Mouse (Mus musculus): ENCODE measurements at regions not wholly inside any gene's neighbourhood (a gene's known extent, or its start where the extent isn't known, plus 50 kb on each side); places are given as distances from the start of the nearest gene placed in this dataset.

DNA sequence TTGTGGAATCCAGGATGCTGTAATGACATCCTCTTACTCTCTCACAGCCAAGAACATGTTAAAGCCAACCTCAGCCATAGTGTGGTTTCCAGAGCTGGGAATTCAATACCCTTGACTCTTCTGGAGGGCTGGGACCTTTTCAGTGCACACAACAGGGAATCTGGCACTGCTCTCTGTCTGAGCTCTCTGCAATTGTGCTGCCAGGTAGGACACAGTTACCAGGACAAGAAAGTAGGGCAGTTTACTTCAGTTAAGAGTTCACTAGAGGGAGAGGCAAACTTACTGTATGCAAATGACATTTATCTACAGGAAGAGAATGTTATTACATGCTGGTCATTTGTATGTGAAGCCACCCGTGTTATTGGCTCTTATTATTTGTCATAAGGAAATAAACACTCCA lies 197.6 kb downstream of the Arl4a start:
- DNase-seq (ENCODE audit: low read depth): no peak

DNA sequence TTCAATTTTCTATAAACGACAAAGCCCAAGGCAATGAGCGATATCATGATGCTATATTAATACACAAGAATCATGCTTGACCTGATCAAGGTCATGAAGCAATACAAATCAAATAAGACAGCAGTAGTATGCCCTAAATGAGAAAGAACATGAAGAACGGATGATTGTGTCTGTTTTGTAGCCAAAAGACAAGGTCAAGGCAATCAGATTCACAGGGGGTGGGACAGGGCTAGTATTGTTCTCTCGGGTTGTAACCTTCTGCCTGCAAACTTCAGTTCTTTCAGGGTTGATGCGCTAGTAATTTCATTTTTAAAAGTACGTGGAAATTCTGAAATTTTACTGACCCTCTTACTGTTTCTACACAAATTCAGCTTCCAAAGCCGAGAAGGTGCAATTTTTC lies 206.7 kb downstream of the Arl4a start:
- DNase-seq (ENCODE audit: low read depth): no peak

DNA sequence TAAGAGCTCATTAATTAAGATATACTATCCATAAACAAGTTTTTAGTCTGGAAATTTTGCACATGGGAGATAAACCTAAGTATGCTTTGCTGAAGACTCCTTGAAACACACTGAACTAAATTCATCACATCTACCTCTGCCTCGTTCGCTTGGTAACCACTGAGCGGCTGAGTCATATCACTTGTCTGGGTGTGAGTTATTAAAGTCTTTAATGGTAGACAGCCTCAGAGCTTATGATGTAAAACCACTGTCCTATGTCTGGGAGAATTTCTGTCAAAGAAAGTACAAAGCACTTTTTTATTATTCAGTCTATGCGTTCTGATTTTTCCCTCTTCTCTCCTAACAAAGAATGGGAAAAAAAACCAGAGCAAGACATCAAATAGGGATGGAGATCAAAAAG lies 207.3 kb downstream of the Arl4a start:
- DNase-seq (ENCODE audit: low read depth): no peak

DNA sequence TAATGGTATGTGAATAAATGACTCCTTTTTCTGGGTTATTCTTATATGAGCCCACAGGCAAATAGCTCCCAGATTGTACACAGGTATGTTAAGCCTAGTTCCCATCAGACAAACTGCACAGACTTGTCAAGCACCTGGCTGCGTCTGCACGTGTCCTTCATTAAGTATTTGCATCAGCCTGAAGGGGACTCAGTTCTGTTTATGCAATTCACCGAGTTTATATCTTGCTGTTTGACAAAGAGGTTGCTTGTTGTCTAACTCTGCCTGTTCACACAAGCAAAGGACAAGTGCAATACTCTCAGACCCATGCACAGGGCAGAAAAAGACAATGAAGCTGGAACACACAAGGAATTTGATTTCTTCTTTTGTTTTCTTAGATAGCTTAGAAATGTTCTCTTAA lies 215.2 kb downstream of the Arl4a start:
- DNase-seq (ENCODE audit: low read depth): no peak

DNA sequence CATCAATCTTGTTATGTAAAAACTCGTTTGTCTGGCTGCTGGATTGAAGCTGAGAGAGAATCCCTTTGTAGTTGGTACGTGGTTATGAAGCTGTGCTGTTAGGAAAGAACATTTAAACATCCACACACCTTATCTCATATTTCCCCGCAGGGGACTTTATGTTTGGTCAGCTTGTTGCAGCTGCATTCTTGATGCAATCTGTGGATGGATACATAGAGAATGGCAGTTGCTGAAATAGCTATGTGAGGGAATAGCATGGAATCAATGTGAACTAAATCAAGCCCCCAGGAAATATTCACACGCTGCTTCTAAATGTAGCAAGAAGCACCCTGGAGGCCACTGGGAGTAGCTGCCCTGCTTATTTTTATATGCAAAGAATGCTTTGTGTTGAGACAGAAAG lies 236.3 kb downstream of the Arl4a start:
- no peak for DNase-seq (ENCODE audit: low read depth)

DNA sequence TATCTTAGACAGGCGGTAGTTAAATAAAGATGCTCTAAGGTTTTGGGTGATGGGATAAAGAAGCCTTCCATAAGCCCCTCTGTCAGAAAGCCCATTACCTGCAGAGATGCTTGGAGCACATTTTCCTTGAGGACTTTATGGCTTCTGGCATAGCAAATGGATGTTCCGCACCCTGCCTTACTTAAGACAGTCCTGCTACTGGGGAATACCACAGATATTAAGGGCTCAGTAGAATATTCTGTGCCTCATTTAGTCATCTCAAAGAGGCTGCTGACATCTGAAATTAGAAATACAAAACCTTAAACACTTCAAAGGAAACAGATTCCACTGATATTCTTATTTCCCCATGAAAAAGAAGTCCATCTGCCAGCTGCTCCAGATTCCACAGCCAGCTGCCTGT lies 240.0 kb downstream of the Arl4a start:
- DNase-seq (ENCODE audit: low read depth): no peak

DNA sequence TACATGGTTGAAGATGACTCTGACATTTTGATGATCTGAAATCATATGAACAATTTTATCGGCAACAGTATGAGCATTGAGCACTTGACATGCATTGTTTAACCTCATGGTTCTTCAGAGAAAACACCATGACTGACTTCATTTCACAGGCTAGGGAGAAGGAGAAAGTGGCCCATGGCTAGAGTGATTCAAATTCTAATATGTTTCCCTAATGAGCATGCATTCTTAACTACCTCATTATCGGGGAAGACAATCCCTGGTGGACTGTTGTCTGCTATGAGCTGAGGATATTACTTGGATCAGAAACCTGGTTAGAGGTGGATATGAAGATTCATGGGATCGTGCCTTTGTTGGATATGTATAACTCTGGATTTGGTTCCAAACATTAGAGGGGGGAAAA lies 240.9 kb downstream of the Arl4a start:
- no peak for DNase-seq (ENCODE audit: low read depth)

DNA sequence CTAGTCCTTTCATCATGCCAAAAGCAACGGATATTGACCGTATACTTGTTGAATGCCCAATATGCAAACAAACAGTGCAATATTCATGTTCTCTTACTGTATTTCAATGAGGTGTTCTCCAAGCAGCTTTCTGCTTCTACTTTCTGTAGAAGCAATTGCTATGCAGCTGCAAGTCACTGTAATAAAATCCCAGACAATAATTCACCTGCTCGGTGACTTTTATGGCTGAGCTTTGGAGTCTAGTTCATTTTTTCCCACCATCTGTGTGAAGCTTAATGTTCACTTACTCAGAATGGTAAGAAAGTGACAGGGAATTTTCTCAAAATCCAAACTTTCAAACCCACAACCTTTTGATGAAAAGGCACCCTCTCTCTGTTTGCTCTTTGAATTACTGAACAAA lies 252.8 kb downstream of the Arl4a start:
- no peak for DNase-seq (ENCODE audit: low read depth)

DNA sequence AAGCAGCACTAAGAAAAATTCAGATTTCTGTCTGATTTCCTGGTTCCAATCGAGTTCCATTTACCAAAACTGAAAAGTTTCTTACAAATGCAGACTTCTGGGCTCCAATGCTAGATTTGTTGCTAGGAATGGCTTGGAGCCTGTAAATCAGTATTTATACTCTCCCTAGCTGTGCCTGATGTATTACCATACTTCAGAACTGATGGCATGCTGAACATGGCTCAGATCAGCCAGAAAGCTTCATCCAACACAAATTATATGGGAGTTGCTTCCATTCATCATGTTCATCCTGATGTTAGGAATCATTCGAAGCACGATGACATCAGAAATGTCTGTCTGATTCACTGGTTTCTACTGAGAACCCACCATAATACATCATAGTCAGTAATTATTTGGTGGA lies 253.3 kb downstream of the Arl4a start:
- DNase-seq (ENCODE audit: low read depth): no peak

DNA sequence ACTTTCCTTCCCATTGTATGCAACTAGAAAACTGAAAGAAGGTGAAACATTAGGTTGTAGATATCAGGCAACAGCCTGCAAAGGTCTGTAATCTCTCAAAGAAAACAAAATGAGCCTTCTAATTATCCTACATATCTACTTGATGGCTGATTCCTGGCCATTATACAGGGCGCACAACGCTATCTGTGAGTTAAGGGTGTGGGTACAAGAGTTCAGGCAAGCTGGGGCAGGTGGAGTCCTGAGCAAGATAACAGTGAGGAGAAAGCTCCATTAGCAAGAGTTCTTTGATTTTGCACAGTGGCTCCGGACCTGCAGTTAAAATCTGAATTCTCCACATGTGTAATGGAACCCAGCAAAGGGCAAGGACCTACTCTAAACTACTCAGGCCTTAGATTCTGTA lies 261.7 kb downstream of the Arl4a start:
- DNase-seq (ENCODE audit: low read depth): no peak

DNA sequence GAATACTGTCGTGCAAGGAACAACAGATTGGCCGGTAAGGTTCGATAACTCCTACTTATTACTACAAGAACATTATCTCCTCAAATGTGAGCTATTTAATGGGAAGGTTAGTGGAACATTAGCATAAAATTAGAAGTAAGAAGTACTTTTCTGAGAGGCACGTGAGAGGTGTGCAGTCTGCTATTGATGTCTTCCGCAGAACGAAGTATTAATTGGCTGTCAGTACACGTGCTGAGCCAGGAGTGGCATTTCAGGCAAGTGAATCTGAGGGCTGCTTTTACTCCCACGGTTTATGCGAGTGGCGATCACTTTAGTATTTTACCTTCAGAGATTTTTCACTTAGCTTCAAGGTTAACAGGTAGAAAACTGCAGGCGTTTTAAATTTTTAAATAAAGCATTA lies 270.8 kb downstream of the Arl4a start:
- no peak for DNase-seq (ENCODE audit: low read depth)

DNA sequence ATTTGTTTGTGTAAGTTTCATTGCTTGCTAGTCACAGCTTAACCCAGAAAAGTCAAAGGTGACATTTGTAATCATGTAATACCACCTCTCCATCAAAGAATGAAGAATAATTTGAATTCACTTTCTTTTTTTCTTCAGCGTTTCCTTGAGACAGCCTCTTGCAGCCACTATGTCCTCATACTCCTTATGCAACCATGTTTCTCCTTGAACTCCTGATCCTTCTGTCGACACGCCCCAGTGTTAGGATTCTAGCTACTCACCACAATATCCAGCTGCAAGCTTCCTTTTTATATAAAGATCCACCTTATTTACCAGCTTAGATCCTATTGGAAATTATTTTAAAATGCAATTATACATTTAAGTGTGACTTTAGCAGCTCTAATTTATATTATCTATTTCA lies 274.3 kb downstream of the Arl4a start:
- DNase-seq (ENCODE audit: low read depth): no peak

DNA sequence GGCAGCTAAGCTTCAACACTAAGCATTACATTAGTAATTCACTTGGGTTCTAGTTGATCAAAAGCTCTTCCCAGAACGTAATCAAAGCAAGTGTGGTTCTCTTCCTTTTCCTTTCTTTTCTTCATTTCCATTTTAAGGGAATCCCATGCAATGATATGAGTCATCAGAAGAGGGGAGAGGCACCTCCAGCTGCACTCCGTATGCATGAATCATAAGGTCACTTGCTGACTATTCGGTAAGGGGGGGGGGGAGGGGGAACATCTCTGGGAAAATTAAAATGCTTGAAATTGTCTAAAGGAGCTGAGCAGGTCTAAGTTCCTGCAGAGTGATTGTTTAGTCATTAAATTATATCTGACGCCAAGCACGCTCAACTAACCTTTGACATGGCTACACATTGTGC lies 275.9 kb downstream of the Arl4a start:
- peak; percentile 12 for DNase-seq (ENCODE audit: low read depth)

DNA sequence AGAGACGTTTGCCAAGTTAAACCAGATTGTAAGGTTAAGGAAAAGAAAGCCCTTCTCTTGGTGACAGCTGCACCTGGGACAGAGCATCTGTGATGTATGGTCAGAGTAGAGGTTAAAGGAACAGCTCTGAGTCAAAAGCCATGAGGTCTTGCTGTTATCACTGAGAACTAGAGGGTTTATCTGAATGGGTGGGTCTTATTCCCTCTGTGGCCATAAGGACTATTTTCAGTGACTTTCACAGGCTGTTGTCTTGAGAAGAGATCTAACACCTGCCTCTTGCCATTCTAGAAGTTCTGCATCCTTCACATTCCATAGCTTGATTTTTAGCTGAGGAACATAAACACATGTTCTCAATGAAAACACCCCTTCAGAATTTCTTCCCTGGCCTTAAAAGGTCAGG lies 276.5 kb downstream of the Arl4a start:
- DNase-seq (ENCODE audit: low read depth): no peak

DNA sequence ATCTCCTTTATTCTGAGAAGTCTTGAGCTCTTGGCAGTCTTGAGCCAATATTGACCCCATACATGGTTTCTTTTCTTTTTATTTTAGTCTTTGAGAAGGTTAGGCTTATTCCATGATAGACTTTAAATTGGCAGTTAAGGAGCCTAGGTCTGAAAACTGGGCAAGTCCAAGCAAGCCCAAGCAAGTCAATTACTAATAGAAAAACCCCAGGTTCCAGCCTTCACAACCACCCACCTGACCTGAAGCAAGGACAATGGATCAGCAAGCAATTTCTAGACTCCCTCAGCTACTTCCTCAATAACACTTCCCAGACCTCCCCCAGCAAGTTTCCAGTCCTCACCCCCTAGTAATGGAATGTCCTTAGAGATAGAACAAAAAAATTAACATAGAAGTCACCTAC lies 279.9 kb downstream of the Arl4a start:
- no peak for DNase-seq (ENCODE audit: low read depth)

DNA sequence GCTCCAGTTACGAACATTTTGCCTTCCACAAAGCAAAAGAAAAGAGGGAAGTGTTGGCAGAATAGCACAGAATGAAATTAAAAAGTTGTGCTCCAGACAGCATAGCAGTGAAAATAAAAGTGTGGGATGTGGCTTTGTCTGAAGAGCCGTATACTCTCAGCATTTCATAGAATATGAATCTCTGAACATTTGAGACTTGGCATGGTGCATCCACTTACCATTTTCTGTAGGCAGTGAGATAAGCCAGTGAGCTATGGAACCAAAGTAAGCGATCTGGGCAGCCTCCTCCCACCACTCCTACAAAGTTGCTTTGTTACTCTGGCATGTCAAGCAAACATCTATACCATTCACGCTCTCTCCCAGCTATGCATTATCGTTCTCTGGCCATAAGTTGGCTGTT lies 286.0 kb downstream of the Arl4a start:
- DNase-seq (ENCODE audit: low read depth): no peak

DNA sequence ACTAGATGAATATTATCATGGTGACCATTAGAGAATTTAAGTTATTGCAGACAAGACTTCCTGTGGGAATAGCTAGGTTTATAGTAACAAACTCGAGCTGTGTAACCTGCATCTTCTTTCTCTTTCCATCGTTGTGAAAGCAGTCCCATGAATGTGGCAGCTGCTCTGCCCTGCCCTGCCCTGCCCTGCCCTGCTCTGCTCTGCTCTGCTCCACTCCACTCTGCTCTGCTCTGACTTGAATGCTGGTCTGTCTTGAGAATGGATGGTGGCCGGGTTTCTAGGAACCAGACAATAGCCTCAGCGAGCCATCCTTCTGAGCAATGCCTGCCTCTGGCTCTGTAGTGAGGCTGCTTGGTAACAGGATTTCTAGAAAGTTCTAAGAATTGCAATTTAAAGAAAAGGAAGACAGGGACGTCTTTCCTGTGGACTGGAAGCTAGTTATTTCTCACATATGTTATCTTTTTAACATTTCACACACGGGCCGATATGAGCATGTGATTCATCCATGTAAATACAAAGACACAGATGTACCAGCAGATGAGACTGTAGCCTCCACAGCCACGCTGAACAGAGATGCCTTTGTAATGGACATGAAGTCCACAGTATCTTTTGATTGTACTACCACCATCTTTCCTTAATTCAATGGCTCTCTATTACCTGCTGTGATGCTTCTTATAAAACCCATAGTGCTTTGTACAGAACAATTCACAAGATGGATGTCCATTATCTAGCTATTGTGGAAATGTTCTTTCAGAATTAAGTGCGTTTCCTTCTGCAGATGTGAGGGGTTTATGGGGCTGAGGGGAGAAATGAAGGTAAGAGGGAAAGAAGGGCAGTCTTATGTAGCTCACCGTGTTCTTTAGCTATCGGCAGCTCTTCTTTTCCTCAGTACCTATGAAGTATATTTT lies 295.4 kb downstream of the Arl4a start:
- no peak for DNase-seq (ENCODE audit: low read depth)

DNA sequence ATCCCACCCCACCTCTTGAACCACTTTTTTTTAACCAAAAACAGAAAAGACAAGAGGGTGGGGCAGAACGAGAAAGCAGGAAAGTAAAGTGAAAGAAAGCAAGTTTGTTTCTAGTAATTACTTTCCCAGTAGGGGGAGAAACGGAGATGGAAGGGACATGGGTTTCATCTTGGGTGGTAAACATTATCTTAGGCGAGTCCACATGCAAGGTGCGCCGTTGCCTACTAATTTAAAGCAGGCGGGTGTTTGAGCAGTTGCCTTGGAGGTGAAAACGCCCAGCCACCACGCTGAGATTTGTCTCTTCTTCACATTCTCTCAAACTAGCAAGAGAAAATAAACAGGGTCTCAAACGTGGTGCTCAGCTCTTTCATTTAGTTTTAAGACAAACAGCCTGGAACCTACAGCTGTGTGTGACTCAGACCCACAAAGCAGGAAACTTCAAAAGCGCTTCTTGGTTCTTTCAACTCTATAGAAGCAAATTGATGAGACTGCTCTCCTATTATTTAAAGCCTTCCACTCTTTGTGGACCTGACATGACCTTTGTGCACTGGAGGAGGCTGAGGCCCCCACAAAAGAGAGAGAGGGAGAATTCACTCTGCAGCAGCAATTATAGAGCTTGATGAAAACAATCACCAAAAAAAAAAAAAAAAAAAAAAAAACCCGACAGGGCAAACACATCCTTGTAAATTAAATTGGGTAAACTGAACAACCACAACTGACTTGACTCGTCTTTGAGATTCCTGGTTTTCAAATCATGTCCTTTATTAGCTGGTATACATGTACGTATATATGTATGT lies 296.6 kb downstream of the Arl4a start:
- DNase-seq (ENCODE audit: low read depth): no peak

DNA sequence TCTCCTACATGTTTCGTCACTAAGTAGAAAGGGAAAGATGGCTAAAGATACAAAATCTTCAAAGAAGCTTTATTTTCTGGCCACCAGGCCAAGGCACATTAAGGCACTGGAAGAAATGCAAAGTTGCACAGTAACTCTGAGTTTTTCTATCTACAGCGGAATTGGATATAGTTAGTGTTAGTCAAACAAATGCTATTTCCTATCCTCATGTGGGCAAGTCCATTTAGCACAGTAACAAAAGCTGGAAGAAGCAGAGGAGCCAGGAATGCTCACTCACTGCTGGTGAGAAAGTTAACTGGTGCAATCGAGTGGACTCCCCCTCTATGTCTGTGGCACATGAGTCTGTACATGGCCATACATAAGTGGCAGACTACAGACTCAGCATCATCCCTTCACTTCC lies 300.9 kb downstream of the Arl4a start:
- no peak for DNase-seq (ENCODE audit: low read depth)

DNA sequence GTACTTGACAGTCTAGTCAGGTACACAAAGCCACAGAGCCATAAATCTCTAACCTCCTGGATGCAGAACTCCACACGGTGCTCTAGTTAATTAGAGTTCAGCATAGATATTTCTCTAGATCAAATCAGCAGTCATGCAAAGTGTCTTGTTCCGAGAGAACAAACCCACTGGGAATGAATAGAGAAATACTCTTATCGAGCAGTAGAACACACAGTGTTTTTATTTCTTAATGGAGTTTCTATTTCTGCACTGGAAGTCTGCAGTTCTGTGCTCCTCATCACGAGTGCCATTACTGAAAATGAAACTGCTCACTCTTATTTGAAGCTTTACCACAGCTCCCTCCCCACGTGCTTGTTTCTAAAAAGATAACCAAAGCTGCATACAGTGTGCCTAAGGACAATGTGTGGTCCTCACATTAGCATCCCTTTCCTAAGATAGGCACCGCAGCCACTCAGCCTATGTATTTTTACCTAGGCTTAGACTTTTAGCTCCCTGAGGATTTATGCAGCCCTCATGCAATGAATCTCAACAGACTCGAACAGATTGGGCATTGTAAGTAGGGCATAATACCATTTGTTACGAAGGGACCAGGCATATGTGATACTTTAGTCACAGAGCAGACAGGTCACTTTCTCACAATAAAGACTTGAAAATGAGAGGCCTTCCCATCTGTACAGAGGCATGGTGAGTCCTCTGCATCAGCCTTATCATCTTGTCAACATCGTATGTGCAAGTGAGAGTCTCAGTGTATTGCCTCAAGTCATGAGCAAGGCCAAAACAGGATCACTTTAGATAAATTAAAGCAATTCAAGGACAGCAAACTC lies 301.5 kb downstream of the Arl4a start:
- DNase-seq (ENCODE audit: low read depth): no peak

DNA sequence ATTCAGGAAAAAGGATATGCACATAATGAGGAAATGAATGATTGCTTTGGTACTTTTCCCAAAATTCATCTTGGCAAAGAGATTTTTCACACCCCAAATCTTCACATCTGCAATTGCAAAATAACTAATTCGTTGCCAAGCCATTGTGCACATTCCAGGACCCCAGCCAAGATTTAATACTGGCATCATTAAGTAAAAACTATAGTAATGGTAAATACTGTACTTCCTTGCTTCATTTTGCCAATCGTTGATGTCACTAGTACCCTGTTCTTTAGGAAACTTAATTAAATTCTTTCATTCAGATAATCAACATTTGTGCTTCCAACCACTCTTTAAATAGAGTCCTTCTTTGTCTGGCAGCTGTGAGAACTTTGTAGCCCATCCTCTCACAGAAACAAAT lies 303.6 kb downstream of the Arl4a start:
- no peak for DNase-seq (ENCODE audit: low read depth)

DNA sequence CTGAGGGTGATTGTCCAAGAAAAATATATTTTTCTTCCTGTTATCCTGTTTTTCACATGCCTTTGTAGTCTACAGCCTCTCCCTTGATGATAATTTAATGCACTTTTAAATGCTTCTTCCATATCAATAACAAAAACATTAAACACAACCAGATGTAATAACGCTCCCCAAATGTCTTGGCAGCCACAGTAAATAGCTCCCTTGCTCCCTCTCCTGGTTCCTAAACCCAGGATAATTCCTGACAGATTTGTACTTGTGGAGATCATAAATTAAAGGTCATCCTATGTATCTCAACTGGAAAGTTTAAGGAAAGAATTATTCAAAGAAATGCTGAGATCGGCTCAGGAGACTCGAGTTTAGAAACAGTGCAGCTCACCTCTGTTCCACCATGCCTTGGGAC lies 306.6 kb downstream of the Arl4a start:
- DNase-seq (ENCODE audit: low read depth): no peak

DNA sequence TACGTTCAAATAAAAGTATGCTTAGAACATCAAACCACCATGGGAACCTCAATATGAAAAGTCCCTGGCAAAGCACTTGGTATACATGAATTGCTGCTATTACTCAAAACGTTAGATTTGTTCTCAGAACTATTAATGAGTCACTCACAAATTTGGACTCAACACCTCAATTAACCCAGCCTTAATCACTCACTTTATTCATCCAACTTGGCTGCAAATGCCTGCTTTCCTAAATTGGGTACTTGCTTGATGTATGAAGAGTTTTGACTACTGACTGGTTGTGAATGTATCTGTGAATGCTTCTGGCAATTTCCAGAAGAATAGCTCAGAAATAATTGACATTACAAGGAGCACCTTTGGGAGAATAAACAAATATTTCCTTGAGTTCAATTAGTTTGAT lies 308.6 kb downstream of the Arl4a start:
- no peak for DNase-seq (ENCODE audit: low read depth)
